Mouse (Mus musculus) inflammation-experienced regulatory T-cells, adult 6 months (primary cell): ENCODE data around the gene Fam234b. TPM values are rescaled to one million over a fixed set of nuclear protein-coding genes. Genes with fewer than 3 reads are reported as not detected.

ENCODE experiments used
- ATAC-seq: one replicate; pipeline ENCODE4 v1.8.0; 2017
- polyA plus RNA-seq, 3 experiments: library from polyadenylated mRNA; unstranded; fragments of 100-300 nt; shearing (Covaris generic); gene quantifications; one replicate each; pipeline ENCODE4 v1.2.1; 2017

Gene Fam234b
- polyA plus RNA-seq, 3 experiments from 2014 or later: 21.9 to 30.2 (median 30.2) TPM

GRCm38 (mm10) chr6:135183961-135184360, 13.8 kb upstream of the Fam234b start:
- ATAC-seq: no peak

DNA sequence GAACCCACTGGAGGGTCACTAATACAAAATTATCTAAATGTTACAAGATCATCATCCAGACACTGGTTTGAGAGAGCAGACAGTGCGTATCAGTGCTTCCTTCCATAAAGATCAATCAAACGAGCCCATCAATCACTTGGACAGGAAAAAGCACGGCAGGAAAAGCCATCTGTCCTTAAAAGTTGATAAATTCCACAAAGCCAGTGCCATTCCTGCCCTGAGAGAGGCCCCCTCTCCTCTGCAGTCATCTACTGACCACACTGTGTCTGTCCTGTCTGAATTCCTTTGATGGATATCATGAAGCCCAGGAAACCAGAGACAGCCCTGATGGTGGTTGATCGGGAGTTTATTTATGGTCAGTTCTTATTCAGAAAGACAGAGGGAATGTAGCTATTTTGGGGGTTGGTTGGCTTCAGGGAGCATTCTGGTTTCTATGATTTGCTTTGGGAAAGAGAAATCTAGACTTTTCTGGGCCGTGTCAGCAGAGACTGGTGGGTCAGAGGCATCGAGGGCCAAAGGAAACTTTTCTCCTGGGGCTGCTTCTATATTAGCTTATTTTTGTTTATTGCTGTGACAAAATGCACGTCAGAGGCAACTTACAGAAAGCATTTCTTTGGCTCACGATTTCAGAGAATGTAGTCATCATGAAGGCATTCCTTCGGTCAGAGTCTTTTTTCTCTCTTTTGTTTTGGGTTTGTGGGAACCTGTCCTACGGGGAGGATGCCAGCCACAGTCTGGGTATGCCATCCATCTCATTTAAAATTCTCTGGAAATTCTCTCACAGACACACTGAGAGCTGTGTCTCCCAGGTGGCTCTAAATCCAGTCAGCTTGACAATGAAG, 10.5 kb upstream of the Fam234b start:
- no peak for ATAC-seq

DNA sequence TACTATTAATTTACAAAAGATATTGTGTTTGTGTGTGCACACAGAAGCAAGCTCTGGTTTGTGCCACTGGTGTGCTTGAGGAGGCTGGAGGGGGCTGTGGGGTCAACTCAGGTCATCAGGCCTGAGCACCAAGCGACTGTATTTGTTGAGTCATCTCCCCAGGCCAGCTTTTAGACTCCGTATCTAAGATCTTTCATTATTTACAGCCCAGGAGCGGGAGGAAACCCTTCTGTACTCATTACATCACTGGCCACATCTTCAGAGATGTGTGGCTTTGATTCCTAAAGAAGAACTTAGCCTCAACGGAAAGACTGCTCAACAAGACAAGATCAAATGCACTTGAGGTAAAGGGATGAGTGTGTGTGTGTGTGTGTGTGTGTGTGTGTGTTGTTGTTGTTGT, 9.1 kb upstream of the Fam234b start:
- ATAC-seq: no peak

GRCm38 (mm10) chr6:135190122-135190521, 7.7 kb upstream of the Fam234b start:
- ATAC-seq: no peak

DNA sequence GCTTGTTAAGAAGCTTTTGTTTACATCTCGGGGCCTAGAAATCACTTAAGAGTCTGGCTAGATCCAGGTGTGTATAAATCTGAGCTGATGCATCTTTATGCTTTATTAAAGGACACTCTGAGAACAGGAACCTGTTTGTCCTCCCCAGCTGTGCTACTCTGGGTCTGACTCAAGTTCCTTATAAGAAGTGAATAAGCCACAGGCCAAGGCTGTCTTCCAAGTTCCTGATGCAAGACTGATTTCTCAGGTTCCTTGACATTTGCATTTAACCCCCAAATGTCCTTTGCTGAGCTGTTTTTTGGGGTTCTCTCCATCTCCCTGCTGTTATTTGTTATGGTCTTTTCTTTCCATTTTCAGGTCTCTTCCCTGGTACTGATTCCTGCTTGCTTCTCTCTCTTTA, 5.9 kb upstream of the Fam234b start:
- no peak for ATAC-seq

GRCm38 (mm10) chr6:135192993-135193392, 4.8 kb upstream of the Fam234b start:
- ATAC-seq: no peak

- no peak for ATAC-seq
Observed at GRCm38 (mm10) chr6:135193733-135194132, 4.0 kb upstream of the Fam234b start.

DNA sequence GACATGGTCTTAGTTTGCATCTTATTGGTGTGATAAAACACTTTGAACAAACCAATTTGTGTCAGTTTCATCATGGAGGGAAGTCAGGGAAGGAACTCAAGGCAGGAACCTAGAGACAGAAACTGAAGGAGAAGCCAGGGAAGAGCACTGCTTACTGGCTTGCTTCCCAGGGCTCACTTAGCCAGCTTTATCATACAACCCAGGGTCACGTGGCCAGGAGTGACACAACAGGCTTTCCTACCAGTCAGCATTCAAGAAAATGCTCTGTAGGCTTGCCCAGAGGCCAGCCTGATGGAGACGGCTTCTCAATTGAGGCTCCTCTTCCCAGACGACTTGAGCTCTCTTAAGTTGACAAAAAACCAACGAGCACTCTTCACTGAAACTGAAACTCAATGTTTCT, 2.9 kb upstream of the Fam234b start:
- ATAC-seq: no peak

- ATAC-seq: no peak
Observed at GRCm38 (mm10) chr6:135196707-135197106, 1.1 kb upstream of the Fam234b start.

- peak; percentile 18 for ATAC-seq
Observed at GRCm38 (mm10) chr6:135197446-135197845, 331 bp upstream of the Fam234b start.

DNA sequence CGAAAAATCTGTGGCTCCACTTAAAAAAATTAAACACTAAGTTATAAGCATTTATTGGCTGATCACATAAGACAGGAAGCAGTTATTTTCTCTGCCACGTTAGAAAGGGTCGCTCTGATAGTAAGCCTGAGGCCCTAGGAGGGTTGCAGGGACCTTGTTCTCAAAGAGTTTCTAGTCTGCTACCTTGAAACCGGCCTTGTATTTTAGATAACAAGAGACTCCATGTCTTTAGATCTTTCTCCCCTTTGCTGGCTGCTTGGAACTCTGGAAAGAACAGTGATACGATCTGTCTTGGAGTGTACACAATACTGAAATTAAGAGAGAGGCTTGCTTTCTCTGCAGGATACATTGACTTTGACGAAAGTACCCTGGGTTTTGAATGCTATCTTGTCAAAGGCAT, 949 bp downstream of the Fam234b start:
- ATAC-seq: peak; percentile 26

- no peak for ATAC-seq
Observed at GRCm38 (mm10) chr6:135200122-135200957, 2.6 kb downstream of the Fam234b start.

- no peak for ATAC-seq
Observed at GRCm38 (mm10) chr6:135202668-135203067, 4.9 kb downstream of the Fam234b start.

DNA sequence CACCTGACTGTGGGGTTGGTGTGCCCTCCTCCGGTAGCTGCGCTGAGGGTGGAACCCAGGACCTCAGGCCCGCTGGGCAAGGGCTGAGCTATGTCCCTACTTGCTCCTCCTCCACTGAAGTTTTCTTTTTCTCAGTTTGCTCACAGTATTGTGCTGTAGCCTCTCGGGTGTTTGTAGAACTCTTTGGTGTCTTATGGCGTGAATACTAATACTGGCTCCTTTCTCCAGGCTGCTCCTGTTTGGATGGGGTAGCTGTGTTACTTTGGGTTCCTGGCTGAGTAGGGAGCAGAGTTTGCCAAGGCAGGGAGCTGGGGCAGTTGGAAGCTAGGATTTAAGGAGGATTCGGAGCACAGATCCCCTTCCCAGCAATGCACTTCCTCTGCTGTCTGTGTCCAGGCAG, 6.0 kb downstream of the Fam234b start:
- no peak for ATAC-seq

DNA sequence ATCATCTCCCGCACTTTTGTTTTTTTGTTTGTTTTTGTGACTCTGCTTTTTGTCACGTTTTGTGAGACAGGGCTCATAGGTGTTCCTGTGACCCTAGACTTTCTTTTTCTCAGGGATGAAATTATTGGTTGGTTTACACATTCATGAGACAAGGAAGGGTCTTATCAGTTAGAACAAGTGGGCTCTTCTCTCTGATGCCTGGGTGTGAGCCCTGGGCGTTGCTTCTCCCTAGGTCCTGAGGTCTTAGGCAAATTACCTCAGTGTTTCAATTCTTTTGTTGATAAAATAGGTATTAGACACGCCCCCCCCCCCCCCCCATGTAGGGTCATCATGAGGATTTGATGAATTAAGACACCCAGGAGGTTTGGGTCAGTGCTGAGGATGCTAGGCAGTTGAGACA, 7.1 kb downstream of the Fam234b start:
- ATAC-seq: no peak

GRCm38 (mm10) chr6:135205802-135206201, 8.0 kb downstream of the Fam234b start:
- ATAC-seq: no peak

GRCm38 (mm10) chr6:135206909-135207308, 9.1 kb downstream of the Fam234b start:
- ATAC-seq: no peak

DNA sequence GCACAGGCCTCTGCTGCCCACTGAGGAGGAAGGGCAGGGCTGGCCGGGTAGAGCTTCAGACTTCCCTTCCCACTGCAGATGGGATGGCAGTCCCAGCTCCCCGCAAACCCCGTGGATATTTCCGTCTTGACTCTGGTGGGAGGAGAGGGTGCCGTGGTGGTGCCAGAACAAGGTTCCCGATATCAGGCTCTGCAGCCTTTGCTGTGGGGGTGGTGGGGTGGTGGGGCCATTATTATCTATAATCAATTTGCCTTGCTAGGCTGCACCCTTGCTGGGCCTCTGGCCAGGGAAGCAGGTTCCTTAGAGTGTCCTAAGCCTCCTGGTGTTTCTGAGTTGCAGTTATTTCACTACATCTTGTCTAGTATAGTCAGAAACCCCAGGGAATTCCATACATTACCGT, 13.4 kb downstream of the Fam234b start:
- no peak for ATAC-seq

DNA sequence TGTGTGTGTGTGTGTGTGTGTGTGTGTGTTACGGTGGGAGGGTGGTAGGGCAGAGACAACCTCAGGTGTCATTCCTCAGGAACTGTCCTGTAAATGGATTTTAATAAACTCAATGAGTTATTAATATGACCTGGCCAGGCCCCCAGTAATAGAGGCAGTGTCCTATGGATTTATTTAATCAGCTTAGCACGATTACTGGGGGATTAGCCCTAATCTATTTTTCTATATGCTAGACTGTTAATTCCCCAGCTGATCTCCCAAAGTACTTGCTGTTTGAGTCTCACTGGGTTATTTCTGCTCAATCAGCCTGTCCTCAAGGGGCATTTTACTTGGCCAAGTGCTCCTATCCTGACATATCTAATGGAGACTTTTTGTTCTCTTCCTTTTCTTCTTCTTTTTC, 14.9 kb downstream of the Fam234b start:
- no peak for ATAC-seq

DNA sequence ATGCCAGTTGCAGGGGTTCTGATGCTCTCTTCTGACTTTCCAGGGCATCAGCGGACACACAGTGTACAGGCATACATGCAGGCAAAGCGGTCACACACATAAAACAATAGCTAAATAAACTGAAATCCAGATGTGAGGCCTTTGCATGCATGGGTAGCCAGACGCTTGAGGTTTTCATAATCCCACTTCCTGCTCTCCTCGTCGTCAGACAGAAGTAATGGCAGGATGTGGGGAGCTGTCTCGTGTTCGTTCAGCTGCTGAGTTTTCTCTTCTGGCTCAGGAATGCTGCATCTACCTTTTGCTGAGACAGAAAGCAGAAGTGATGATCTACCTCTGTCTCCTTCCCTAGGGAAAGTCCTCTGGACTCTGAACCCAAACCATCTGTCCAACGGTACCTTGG, 20.6 kb downstream of the Fam234b start:
- ATAC-seq: peak; percentile 85

GRCm38 (mm10) chr6:135219916-135220315, 22.1 kb downstream of the Fam234b start:
- ATAC-seq: no peak

GRCm38 (mm10) chr6:135223786-135224416, 26.1 kb downstream of the Fam234b start:
- ATAC-seq: no peak

- ATAC-seq: no peak
Observed at GRCm38 (mm10) chr6:135228465-135228941, 30.7 kb downstream of the Fam234b start.
